Mouse (Mus musculus) limb, embryonic 14.5 days (tissue): ENCODE measurements around the gene Nrgn. TPM values are rescaled to one million over a fixed set of nuclear protein-coding genes. Genes with fewer than 3 reads are reported as not detected.

Experiments used
- ATAC-seq: fragments of 200-750 bp; cut with Nextera tagmentation; 2 replicates; pipeline ENCODE4 v1.8.0; 2017; ENCODE audit warnings: low read depth, moderate number of reproducible peaks, moderate TSS enrichment; ENCODE audit not compliant: low FRiP score
- DNase-seq: peaks from one replicate; pipeline ENCODE4 v3.0.0-alpha.2; 2015; ENCODE audit warnings: low spot score
- H3K27ac ChIP-seq: fragments of 300-500 bp; sonication (generic); replicated peaks from 2 replicates; pipeline ENCODE4 v1.5.1; 2014; ENCODE audit warnings: low read depth, mild to moderate bottlenecking, low read length, moderate library complexity, mixed read lengths
- H3K27me3 ChIP-seq: fragments of 300-500 bp; sonication (generic); 2 replicates; pipeline ENCODE4 v1.6.1; 2014; ENCODE audit warnings: low read length, mixed read lengths; ENCODE audit not compliant: control insufficient read depth, insufficient read depth
- H3K36me3 ChIP-seq: fragments of 300-500 bp; sonication (generic); 2 replicates; pipeline ENCODE4 v1.6.1; 2014; ENCODE audit warnings: mild to moderate bottlenecking, low read length, moderate library complexity, mixed read lengths; ENCODE audit not compliant: control insufficient read depth, insufficient read depth
- H3K4me1 ChIP-seq: fragments of 300-500 bp; sonication (generic); 2 replicates; pipeline ENCODE4 v1.6.1; 2014; ENCODE audit warnings: antibody characterized with exemption, low read length, mixed read lengths; ENCODE audit not compliant: control insufficient read depth, insufficient read depth
- H3K4me2 ChIP-seq: fragments of 300-500 bp; sonication (generic); replicated peaks from 2 replicates; pipeline ENCODE4 v1.6.1; 2014; ENCODE audit warnings: low read depth, mild to moderate bottlenecking, low read length, moderate library complexity; ENCODE audit not compliant: severe bottlenecking
- H3K4me3 ChIP-seq: fragments of 300-500 bp; sonication (generic); replicated peaks from 2 replicates; pipeline ENCODE4 v1.5.1; 2014; ENCODE audit warnings: low read length
- H3K9ac ChIP-seq: fragments of 300-500 bp; sonication (generic); 2 replicates; pipeline ENCODE4 v1.6.1; 2014; ENCODE audit warnings: mild to moderate bottlenecking, low read depth, low read length, moderate library complexity; ENCODE audit not compliant: severe bottlenecking
- H3K9me3 ChIP-seq: fragments of 300-500 bp; sonication (generic); 2 replicates; pipeline ENCODE4 v1.6.1; 2016; ENCODE audit warnings: low read length; ENCODE audit not compliant: control insufficient read depth
- POLR2A ChIP-seq: fragments of 200-500 bp; IDR thresholded peaks from 2 replicates; pipeline ENCODE4 v1.8.0; 2012; ENCODE audit warnings: inconsistent platforms, mild to moderate bottlenecking, moderate library complexity, borderline replicate concordance; ENCODE audit not compliant: insufficient read depth, insufficient read length; ENCODE audit errors: extremely low read depth
- WGBS: fragments of 180-500 bp; shearing (Covaris S2); extraction: QIAGEN DNeasy Blood & Tissue Kit; methylation state at CpG from one replicate; pipeline ENCODE4 v1.1.7; 2014; 5-methylcytosine and 5-hydroxymethylcytosine counted together
- polyA plus RNA-seq, 2 experiments: library from polyadenylated mRNA; depleted of rRNA in 1 of 2; stranded (reverse) in 1 of 2; unstranded in 1 of 2; fragments of >200 nt; fragmentation: Nextera tagmentation in 1 of 2; extraction: Ambion mirVana in 1 of 2; gene quantifications; 2 replicates each; pipeline versions ENCODE4 v1.2.1 to v1.2.3; 2012 to 2014

Nrgn gene
- polyA plus RNA-seq, 2 experiments: 17.2 to 17.7 TPM

GRCm38 (mm10) chr9:37530888-37531705 is 21.6 kb downstream of the Nrgn start:
- Histone ChIP-seq H3K4me3 (peak overlapping the region; percentile 28), H3K27ac (no peak overlapping the region), H3K4me1 (peaks cover 9% of the 10 kb centered on the region), H3K9ac (peak overlapping the region; percentile 34; the same call in 1 of the 2 replicates), H3K27me3 (peaks cover 65% of the 10 kb centered on the region), H3K9me3 (no peaks in the 10 kb centered on the region), H3K36me3 (no peaks in the 10 kb centered on the region), H3K4me2 (peak overlapping the region; percentile 53)
- TF ChIP-seq POLR2A: no peak
- DNase-seq (peak; percentile 55), ATAC-seq (0 out of 2 replicates have a peak, but pooled peaks have one; percentile 27)
- whole genome bisulfite sequencing: 2% methylated on average over 31 of the region's 31 CpGs

- H3K27ac ChIP-seq: no peak overlapping the region
- peak overlapping the region; percentile 22; the same call in 1 of the 2 replicates for H3K9ac ChIP-seq
- no peak for TF ChIP-seq POLR2A
- H3K4me2 ChIP-seq: peak overlapping the region; percentile 53
- 0 out of 2 replicates have a peak, but pooled peaks cover under 1% of the 10 kb centered on the region for H3K36me3 ChIP-seq
- no peaks in the 10 kb centered on the region for H3K9me3 ChIP-seq
- peaks cover 70% of the 10 kb centered on the region for H3K27me3 ChIP-seq
- ATAC-seq (peak; percentile 18; the same call in 1 of the 2 replicates), DNase-seq (peak; percentile 41)
- peaks cover 9% of the 10 kb centered on the region for H3K4me1 ChIP-seq
- peak overlapping the region; percentile 28 for H3K4me3 ChIP-seq
- WGBS: 2% methylated on average over 31 of the region's 32 CpGs
Measured at GRCm38 (mm10) chr9:37530031-37530887, 22.4 kb downstream of the Nrgn start.

- no peak for TF ChIP-seq POLR2A
- Histone ChIP-seq H3K4me3 (peak overlapping the region; percentile 7), H3K36me3 (0 out of 2 replicates have a peak, but pooled peaks cover 13% of the 10 kb centered on the region), H3K9ac (no peak overlapping the region), H3K4me1 (peaks cover 9% of the 10 kb centered on the region), H3K27me3 (peaks cover 70% of the 10 kb centered on the region), H3K27ac (no peak overlapping the region), H3K4me2 (no peak overlapping the region), H3K9me3 (no peaks in the 10 kb centered on the region)
- DNase-seq: no peak
- no peak for ATAC-seq
- 26% methylated on average over 9 of the region's 9 CpGs for WGBS
Measured at GRCm38 (mm10) chr9:37528225-37528970, 24.3 kb downstream of the Nrgn start.

- Histone ChIP-seq H3K36me3 (peaks cover 21% of the 10 kb centered on the region), H3K4me1 (peaks cover 9% of the 10 kb centered on the region), H3K9me3 (no peaks in the 10 kb centered on the region), H3K4me3 (peak within 1 kb of the TSS; percentile 7), H3K9ac (no peak within 1 kb of the TSS; the same call in 1 of the 2 replicates), H3K27me3 (peaks cover 67% of the 10 kb centered on the region), H3K4me2 (peak within 1 kb of the TSS; percentile 23; the same call in 1 of the 2 replicates), H3K27ac (no peak within 1 kb of the TSS)
- DNase-seq: no peak
- WGBS: 3% methylated on average over 41 of the region's 41 CpGs
- TF ChIP-seq POLR2A: no peak
- 0 out of 2 replicates have a peak, but pooled peaks have one; percentile 20 for ATAC-seq
Measured at GRCm38 (mm10) chr9:37527396-37528224, 25.1 kb downstream of the Nrgn start, which contains the start of gene Esam. Gene Esam, plus strand, starts transcription at chr9:37528078.
